Mouse (Mus musculus): ENCODE measurements around the gene Zfp219. TPM values are rescaled to one million over a fixed set of nuclear protein-coding genes. Genes with fewer than 3 reads are reported as not detected.

Gene Zfp219
- polyA plus RNA-seq, 1 experiment from 2014 or later = 51.6 TPM

DNA sequence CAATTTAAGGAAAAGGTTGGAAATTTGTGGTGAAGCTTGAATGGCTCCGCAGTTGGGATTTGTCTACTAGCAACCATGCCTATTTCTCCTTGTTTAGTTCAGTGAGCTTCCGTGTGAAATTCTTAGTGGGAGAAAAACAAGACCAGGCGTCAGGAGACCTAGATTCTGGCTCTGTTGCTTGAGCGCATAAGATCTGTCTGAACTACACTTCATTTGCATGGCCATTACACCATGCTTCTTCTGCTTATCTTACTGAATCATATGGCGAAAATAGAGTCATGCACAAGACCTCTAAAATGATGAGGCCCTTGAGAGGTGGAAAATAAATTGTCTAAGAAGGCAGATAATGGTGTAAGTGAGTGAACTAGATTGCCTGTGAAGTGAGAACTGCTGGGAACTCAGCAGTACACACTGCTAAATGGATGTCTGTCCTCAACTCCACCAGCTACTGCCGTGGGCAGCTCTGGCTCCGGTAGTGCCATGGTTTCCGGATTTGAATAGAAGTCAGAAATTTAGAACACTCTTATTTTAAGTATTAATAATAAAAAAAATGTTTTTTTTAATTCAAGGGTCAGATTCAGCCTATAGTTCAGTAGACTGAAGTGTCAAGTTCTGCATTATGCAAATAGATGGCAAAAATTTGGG lies 1.2 kb upstream of the Zfp219 start:
- DNase-seq (ENCODE audit: low spot score) = no peak
- no peak overlapping the region for H3K4me2 ChIP-seq (ENCODE audit: low read depth, severe bottlenecking)
- H3K36me3 ChIP-seq (ENCODE audit: control insufficient read depth, insufficient read depth, low read length) = no peaks in the 10 kb centered on the region
- H3K4me3 ChIP-seq (ENCODE audit: low read depth, low read length) = no peak overlapping the region
- H3K27ac ChIP-seq (replicated peaks; ENCODE audit: low read depth, low read length) = no peak overlapping the region
- H3K9me3 ChIP-seq (ENCODE audit: control insufficient read depth, low read length) = no peaks in the 10 kb centered on the region
- ATAC-seq (ENCODE audit: insufficient number of reproducible peaks, low FRiP score, low TSS enrichment, low read depth) = no peak
- peaks cover 4% of the 10 kb centered on the region for H3K4me1 ChIP-seq (ENCODE audit: control insufficient read depth, insufficient read depth, low read length)
- H3K27me3 ChIP-seq (ENCODE audit: control insufficient read depth, insufficient read depth, low read length) = no peaks in the 10 kb centered on the region
- 90% methylated on average over 8 of the region's 8 CpGs for WGBS
- no peak overlapping the region for H3K9ac ChIP-seq (ENCODE audit: low read length)

DNA sequence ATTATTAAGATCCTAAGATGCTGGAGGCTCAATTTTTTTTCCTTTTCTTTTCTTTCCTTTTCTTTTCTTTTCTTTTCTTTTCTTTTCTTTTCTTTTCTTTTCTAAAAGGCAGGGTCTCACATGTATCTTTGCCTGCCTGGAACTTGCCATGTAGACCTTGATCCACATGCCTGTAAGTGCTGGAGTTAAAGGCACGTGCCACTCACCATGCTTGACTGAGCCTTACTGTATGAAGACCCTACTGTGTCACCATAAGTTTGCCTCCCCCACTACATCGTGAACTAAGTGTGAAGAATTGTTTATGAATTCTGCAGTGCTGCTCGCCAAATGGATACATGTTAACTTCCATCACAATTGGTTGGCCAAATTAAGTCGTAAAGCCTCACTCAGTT lies 601 bp upstream of the Zfp219 start:
- no peak overlapping the region for H3K9ac ChIP-seq (ENCODE audit: low read length)
- peaks cover 4% of the 10 kb centered on the region for H3K4me1 ChIP-seq (ENCODE audit: control insufficient read depth, insufficient read depth, low read length)
- H3K4me3 ChIP-seq (ENCODE audit: low read depth, low read length) = no peak overlapping the region
- no peaks in the 10 kb centered on the region for H3K36me3 ChIP-seq (ENCODE audit: control insufficient read depth, insufficient read depth, low read length)
- no peak for ATAC-seq (ENCODE audit: insufficient number of reproducible peaks, low FRiP score, low TSS enrichment, low read depth)
- 66% methylated on average over 4 of the region's 4 CpGs for WGBS
- DNase-seq (ENCODE audit: low spot score) = no peak
- H3K9me3 ChIP-seq (ENCODE audit: control insufficient read depth, low read length) = no peaks in the 10 kb centered on the region
- H3K4me2 ChIP-seq (ENCODE audit: low read depth, severe bottlenecking) = peak overlapping the region; percentile 65; the same call in 1 of the 2 replicates
- H3K27ac ChIP-seq (replicated peaks; ENCODE audit: low read depth, low read length) = peak overlapping the region; percentile 97; the same call in 1 of the 2 replicates
- no peaks in the 10 kb centered on the region for H3K27me3 ChIP-seq (ENCODE audit: control insufficient read depth, insufficient read depth, low read length)

DNA sequence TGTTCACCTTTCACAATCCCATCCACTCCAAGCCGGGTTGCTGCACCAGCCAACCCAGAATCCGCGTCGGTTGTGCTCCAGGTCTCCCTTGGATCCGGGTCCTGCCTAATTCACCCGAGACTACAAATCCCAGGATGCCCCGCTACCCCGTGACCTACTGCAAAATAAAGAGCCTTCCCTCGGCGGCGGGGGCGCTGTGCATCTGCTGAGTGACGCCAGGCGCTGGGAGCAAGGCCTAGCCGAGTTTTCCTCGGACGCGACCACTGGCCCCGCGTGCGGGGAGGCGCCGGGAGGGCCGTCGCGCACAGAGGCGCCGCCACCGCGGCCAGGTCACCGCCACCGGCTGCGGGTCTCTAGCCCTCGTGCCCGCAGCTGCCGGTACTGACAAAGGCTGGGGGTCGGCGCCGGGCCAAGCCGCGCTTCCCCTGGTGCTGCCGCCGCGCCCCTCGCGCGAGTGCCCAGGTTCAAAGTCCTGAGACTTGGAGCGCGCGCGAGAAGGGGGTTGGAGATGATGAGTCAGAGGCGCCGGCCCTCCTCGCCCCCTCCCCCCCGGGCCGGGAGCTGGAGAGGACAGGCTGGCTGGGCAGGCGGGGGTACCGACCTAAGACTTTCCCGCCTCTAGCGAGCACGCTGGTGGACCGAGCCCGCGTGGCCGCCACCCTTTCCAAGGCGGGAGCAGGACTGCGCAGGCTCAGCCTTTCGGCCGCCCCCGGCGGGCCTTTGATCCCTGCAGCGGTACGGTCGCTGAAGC lies 768 bp downstream of the Zfp219 start:
- no peaks in the 10 kb centered on the region for H3K9me3 ChIP-seq (ENCODE audit: control insufficient read depth, low read length)
- peak; percentile 99 for DNase-seq (ENCODE audit: low spot score)
- peak overlapping the region; percentile 97 for H3K27ac ChIP-seq (replicated peaks; ENCODE audit: low read depth, low read length)
- under 1% methylated on average over 74 of the region's 74 CpGs for WGBS
- H3K4me1 ChIP-seq (ENCODE audit: control insufficient read depth, insufficient read depth, low read length) = peaks cover 8% of the 10 kb centered on the region
- peak overlapping the region; percentile 62 for H3K4me3 ChIP-seq (ENCODE audit: low read depth, low read length)
- peak overlapping the region; percentile 95 for H3K9ac ChIP-seq (ENCODE audit: low read length)
- H3K4me2 ChIP-seq (ENCODE audit: low read depth, severe bottlenecking) = peak overlapping the region; percentile 65
- H3K27me3 ChIP-seq (ENCODE audit: control insufficient read depth, insufficient read depth, low read length) = no peaks in the 10 kb centered on the region
- H3K36me3 ChIP-seq (ENCODE audit: control insufficient read depth, insufficient read depth, low read length) = no peaks in the 10 kb centered on the region
- ATAC-seq (ENCODE audit: insufficient number of reproducible peaks, low FRiP score, low TSS enrichment, low read depth) = peak; percentile 87

DNA sequence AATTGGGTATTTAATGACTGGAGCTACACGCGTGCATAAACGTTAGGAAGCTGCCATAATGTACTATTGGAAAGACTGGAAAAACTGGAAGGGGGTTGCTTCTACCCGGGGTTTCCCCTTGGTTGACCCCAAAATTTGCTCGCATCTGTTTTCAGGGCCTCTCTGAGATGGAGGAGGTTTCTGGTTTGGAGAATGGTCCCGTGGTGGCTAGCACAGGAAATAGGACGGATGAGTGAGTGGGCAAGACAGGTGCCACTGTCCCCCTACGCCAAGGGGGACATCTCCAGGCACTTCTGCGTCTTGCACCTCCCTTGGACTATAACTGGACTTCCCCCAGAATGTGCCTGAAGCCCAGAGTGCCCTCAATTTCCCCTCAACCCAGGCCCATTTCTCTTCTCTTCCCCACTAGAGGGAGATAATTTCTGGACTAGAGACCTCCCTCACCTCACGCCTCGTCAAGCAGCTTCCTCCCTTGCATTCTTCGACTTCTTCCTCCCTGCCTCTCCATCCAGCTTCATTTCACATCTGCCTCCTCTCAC lies 1.4 kb downstream of the Zfp219 start:
- Histone ChIP-seq H3K9ac (ENCODE audit: low read length) (peak overlapping the region; percentile 95), H3K36me3 (ENCODE audit: control insufficient read depth, insufficient read depth, low read length) (no peaks in the 10 kb centered on the region), H3K4me1 (ENCODE audit: control insufficient read depth, insufficient read depth, low read length) (peaks cover 8% of the 10 kb centered on the region), H3K27ac (replicated peaks; ENCODE audit: low read depth, low read length) (peak overlapping the region; percentile 97), H3K27me3 (ENCODE audit: control insufficient read depth, insufficient read depth, low read length) (no peaks in the 10 kb centered on the region), H3K4me2 (ENCODE audit: low read depth, severe bottlenecking) (peak overlapping the region; percentile 65), H3K4me3 (ENCODE audit: low read depth, low read length) (peak overlapping the region; percentile 62), H3K9me3 (ENCODE audit: control insufficient read depth, low read length) (no peaks in the 10 kb centered on the region)
- 43% methylated on average over 12 of the region's 12 CpGs for WGBS
- ATAC-seq (ENCODE audit: insufficient number of reproducible peaks, low FRiP score, low TSS enrichment, low read depth) (0 out of 2 replicates have a peak, but pooled peaks have one; percentile 3), DNase-seq (ENCODE audit: low spot score) (no peak)

DNA sequence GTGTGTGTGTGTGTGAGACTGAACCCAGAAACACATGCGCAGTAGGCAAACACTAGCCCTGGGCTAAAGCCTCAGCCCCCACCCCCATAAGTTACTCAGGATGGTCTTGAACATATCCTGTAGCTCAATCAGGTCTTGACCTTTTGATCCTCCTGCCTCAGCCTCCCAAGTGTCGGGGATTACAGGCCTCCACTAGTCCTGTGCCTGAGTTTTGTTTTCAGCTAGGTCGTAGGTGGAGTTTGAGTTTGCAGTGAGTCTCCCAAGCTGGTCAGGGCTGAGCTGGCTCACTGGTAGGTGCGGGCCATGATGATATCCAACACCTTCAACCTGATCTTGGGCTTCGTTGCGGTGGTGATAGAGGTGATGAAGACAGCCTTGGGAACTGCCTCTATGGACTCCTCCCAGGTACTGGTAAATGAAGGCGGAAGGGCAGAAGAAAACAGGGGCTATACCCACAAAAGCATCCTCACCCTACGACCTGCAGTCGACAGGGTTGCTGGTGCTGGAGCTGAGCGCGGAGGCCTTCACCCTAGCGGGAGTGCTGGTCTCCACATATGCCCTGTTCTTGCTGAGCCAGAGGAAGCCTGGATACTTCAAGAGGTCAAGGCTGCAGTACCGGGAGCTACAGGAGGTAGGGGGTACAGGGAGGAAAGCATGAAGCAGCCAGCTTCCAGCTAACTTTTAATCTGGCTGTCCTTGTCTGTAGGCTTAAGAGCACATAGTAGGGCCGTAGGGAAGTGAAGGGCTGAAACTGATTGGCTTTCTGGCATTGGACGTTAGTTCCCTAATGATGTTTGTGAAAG lies 2.1 kb downstream of the Zfp219 start:
- Histone ChIP-seq H3K9me3 (ENCODE audit: control insufficient read depth, low read length) (no peaks in the 10 kb centered on the region), H3K27ac (replicated peaks; ENCODE audit: low read depth, low read length) (no peak overlapping the region), H3K4me3 (ENCODE audit: low read depth, low read length) (peak overlapping the region; percentile 0; the same call in 1 of the 2 replicates), H3K4me2 (ENCODE audit: low read depth, severe bottlenecking) (peak overlapping the region; percentile 65), H3K27me3 (ENCODE audit: control insufficient read depth, insufficient read depth, low read length) (no peaks in the 10 kb centered on the region), H3K4me1 (ENCODE audit: control insufficient read depth, insufficient read depth, low read length) (peaks cover 11% of the 10 kb centered on the region), H3K36me3 (ENCODE audit: control insufficient read depth, insufficient read depth, low read length) (no peaks in the 10 kb centered on the region), H3K9ac (ENCODE audit: low read length) (no peak overlapping the region)
- ATAC-seq (ENCODE audit: insufficient number of reproducible peaks, low FRiP score, low TSS enrichment, low read depth) (no peak), DNase-seq (ENCODE audit: low spot score) (no peak)
- WGBS = 92% methylated on average over 15 of the region's 15 CpGs

DNA sequence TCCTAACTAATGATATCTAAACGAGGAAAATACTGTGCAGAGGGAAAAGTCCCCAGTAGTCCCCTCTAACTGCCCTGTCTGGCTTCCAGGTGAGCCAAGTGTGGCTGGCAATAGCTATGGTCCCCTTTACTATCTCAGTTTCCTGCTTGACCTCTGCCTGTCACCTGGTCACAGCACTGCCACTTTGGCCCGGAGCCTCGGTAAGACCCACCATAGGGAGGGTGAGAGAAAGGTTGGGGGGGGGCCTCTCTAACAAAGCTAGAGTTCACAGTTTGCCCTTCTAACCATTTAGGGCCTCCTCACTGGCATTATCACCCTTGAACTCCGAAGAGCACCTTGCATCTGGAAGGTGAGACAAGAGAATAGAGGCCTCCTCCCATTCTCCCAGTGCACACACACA lies 2.9 kb downstream of the Zfp219 start:
- Histone ChIP-seq H3K9ac (ENCODE audit: low read length) (no peak overlapping the region), H3K27ac (replicated peaks; ENCODE audit: low read depth, low read length) (no peak overlapping the region), H3K36me3 (ENCODE audit: control insufficient read depth, insufficient read depth, low read length) (no peaks in the 10 kb centered on the region), H3K4me3 (ENCODE audit: low read depth, low read length) (no peak overlapping the region), H3K27me3 (ENCODE audit: control insufficient read depth, insufficient read depth, low read length) (no peaks in the 10 kb centered on the region), H3K4me2 (ENCODE audit: low read depth, severe bottlenecking) (no peak overlapping the region), H3K4me1 (ENCODE audit: control insufficient read depth, insufficient read depth, low read length) (peaks cover 16% of the 10 kb centered on the region), H3K9me3 (ENCODE audit: control insufficient read depth, low read length) (no peaks in the 10 kb centered on the region)
- no peak for ATAC-seq (ENCODE audit: insufficient number of reproducible peaks, low FRiP score, low TSS enrichment, low read depth)
- DNase-seq (ENCODE audit: low spot score) = no peak
- 84% methylated on average over 4 of the region's 4 CpGs for WGBS

DNA sequence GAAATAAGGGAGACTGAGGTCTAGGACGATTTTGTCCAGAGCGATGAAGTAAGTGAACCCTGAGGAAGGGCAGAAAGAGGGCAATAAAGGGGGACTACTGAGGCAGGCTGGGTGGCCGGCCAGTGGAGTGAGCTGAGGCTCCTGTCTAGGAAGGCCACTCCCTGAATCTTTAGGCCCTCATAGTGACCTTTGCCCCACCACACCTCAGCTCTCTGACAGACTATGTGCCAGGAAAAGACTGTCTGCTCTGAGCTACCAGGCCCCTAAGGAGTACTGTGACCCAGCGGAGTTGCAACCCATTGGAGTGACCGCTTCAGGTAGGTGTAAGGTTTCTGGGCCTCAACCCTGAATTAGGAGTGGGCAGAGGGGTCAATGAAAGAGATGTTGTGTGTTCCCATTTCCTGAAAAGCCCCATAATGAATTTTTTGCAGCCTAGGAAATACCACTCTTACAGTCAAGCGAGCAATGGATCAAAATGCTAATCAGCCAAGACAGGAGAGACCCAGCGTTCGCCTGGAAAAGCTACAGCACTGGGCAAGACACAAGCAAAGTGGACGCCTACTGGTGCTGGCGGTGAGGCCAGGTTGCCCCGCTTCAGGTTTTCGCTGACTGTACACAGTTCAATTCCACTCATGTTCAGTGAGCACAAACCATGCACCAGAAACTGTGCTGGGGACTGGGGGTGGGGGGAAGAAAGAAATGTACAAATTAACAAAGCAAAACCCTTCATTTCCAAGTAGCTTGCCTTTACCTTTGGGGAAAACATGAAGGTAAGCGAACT lies 3.7 kb downstream of the Zfp219 start:
- Histone ChIP-seq H3K4me2 (ENCODE audit: low read depth, severe bottlenecking) (no peak overlapping the region), H3K36me3 (ENCODE audit: control insufficient read depth, insufficient read depth, low read length) (no peaks in the 10 kb centered on the region), H3K27me3 (ENCODE audit: control insufficient read depth, insufficient read depth, low read length) (no peaks in the 10 kb centered on the region), H3K27ac (replicated peaks; ENCODE audit: low read depth, low read length) (no peak overlapping the region), H3K9me3 (ENCODE audit: control insufficient read depth, low read length) (no peaks in the 10 kb centered on the region), H3K4me3 (ENCODE audit: low read depth, low read length) (no peak overlapping the region), H3K9ac (ENCODE audit: low read length) (no peak overlapping the region), H3K4me1 (ENCODE audit: control insufficient read depth, insufficient read depth, low read length) (peaks cover 19% of the 10 kb centered on the region)
- DNase-seq (ENCODE audit: low spot score) = no peak
- ATAC-seq (ENCODE audit: insufficient number of reproducible peaks, low FRiP score, low TSS enrichment, low read depth) = no peak
- WGBS = 84% methylated on average over 13 of the region's 13 CpGs

Measured in limb, embryonic 11.5 days (tissue).